Mouse (Mus musculus) stomach, embryonic 16.5 days (tissue): ENCODE measurements around the gene Cdk2ap2. TPM values are rescaled to one million over a fixed set of nuclear protein-coding genes. Genes with fewer than 3 reads are reported as not detected.
"Not testable (repeated sequence)": the region's sequence is repeated elsewhere in the genome, so short reads cannot be mapped to it uniquely, and the experiment has no call there.

Experiments used
- ATAC-seq: fragments of 200-750 bp; cut with Nextera tagmentation; 2 replicates; pipeline ENCODE4 v1.8.0; 2017; ENCODE audit warnings: moderate number of reproducible peaks, moderate TSS enrichment; ENCODE audit not compliant: insufficient read depth, low FRiP score
- H3K27ac ChIP-seq: fragments of 300-500 bp; sonication (generic); 2 replicates; pipeline ENCODE4 v1.5.1; 2014; ENCODE audit warnings: low read length
- H3K27me3 ChIP-seq: fragments of 300-500 bp; sonication (generic); 2 replicates; pipeline ENCODE4 v1.6.1; 2014; ENCODE audit warnings: low read length, control low read depth, mixed read lengths; ENCODE audit not compliant: control insufficient read depth, insufficient read depth
- H3K36me3 ChIP-seq: fragments of 300-500 bp; sonication (generic); 2 replicates; pipeline ENCODE4 v1.6.1; 2014; ENCODE audit warnings: low read length; ENCODE audit not compliant: control insufficient read depth, insufficient read depth
- H3K4me1 ChIP-seq: fragments of 300-500 bp; sonication (generic); 2 replicates; pipeline ENCODE4 v1.6.1; 2014; ENCODE audit warnings: low read length, control low read depth, mixed read lengths; ENCODE audit not compliant: control insufficient read depth, insufficient read depth
- H3K4me2 ChIP-seq: fragments of 300-500 bp; sonication (generic); 2 replicates; pipeline ENCODE4 v1.6.1; 2014; ENCODE audit warnings: low read depth, low read length, mixed read lengths
- H3K4me3 ChIP-seq: fragments of 300-500 bp; sonication (generic); replicated peaks from 2 replicates; pipeline ENCODE4 v1.5.1; 2014; ENCODE audit warnings: mild to moderate bottlenecking, low read length
- H3K9ac ChIP-seq: fragments of 300-500 bp; sonication (generic); 2 replicates; pipeline ENCODE4 v1.6.1; 2014; ENCODE audit warnings: low read length
- H3K9me3 ChIP-seq: fragments of 300-500 bp; sonication (generic); replicated peaks from 2 replicates; pipeline ENCODE4 v1.6.1; 2016; ENCODE audit warnings: low read length, control low read depth; ENCODE audit not compliant: control insufficient read depth
- WGBS: fragments of 180-500 bp; shearing (Covaris S2); extraction: QIAGEN DNeasy Blood & Tissue Kit; methylation state at CpG from one replicate; pipeline ENCODE4 v1.1.7; 2014; 5-methylcytosine and 5-hydroxymethylcytosine counted together
- polyA plus RNA-seq: library from polyadenylated mRNA; unstranded; fragments of >200 nt; fragmentation: Nextera tagmentation; extraction: Ambion mirVana; gene quantifications from 2 replicates; pipeline ENCODE4 v1.2.1, GENCODE M21; 2015

Gene Cdk2ap2
- polyA plus RNA-seq, 1 experiment from 2014 or later = 115 TPM

DNA sequence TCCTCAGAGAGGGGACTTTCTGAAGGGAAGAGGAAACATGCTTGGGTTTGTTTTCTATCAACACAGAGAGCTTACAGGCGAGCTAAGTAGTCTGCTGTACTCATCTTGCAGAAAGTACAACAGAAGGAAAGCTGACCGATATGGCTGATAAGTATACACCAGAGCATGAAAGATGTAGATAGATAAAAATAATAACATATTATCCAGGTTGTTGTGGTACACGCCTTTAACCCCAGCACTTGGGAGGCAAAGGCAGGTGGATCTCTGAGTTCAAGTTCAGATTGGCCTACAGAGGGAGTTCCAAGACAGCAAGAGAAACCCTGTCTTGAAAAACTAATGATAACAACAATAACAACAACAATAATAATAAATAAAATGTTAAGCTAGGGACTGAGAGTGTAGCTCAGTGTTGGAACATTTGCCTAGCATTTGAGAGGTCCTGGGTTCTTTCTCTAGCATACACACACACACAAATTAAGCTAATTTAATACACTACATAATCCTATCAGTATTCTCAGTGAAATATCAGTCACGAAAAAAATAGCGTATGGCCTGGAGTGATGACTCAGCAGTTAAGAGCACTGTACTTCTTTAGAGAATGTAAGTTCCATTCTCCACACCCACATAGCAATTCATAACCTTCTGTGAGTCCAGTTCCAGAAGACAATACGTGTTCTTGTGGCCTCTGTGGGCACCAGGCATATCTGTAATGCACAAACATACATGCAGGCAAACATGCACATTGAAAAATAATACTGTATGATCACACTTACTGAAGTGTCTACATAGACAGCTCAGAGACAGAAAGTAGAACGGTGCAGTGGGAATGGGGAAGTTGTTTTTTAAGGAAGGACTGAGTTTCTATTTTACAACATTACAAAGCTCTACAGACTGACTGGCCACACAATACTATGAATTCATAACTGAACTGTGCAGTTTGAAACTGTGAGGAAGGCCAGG is 25.7 kb downstream of the Cdk2ap2 start:
- no peaks in the 10 kb centered on the region for H3K27me3 ChIP-seq
- peaks cover 16% of the 10 kb centered on the region for H3K4me1 ChIP-seq
- no peak overlapping the region for H3K4me3 ChIP-seq
- H3K4me2 ChIP-seq = no peak overlapping the region
- no peaks in the 10 kb centered on the region for H3K36me3 ChIP-seq
- H3K9me3 ChIP-seq = no peaks in the 10 kb centered on the region
- WGBS = 73% methylated on average over 7 of the region's 7 CpGs
- no peak overlapping the region for H3K9ac ChIP-seq
- ATAC-seq = no peak
- H3K27ac ChIP-seq = no peak overlapping the region

DNA sequence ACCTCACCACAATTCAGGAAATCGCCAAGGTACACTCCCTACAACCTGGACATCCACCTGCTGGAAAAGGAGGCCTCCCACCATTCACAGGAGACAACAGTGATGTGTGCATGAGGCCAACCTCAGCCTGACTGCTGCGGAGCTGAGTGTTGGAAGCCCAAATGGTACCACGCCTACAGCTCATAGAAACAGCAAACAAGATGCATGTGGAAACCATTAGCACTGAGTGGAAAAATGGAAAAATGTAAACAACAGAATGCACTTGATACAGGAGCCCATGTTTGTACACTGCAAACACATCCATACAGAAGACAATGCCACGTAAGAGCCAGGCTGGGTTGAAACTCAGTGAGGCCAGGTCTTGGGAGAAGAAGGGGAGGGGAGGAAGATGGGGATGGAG is 27.4 kb downstream of the Cdk2ap2 start:
- no peaks in the 10 kb centered on the region for H3K27me3 ChIP-seq
- H3K9me3 ChIP-seq = no peaks in the 10 kb centered on the region
- H3K9ac ChIP-seq = 0 out of 2 replicates have a peak overlapping the region, but pooled peaks have one; percentile 14
- H3K4me3 ChIP-seq = no peak overlapping the region
- no peak overlapping the region for H3K27ac ChIP-seq
- H3K4me2 ChIP-seq = no peak overlapping the region
- no peak for ATAC-seq
- H3K4me1 ChIP-seq = peaks cover 16% of the 10 kb centered on the region
- 75% methylated on average over 4 of the region's 4 CpGs for WGBS
- 0 out of 2 replicates have a peak, but pooled peaks cover 6% of the 10 kb centered on the region for H3K36me3 ChIP-seq

DNA sequence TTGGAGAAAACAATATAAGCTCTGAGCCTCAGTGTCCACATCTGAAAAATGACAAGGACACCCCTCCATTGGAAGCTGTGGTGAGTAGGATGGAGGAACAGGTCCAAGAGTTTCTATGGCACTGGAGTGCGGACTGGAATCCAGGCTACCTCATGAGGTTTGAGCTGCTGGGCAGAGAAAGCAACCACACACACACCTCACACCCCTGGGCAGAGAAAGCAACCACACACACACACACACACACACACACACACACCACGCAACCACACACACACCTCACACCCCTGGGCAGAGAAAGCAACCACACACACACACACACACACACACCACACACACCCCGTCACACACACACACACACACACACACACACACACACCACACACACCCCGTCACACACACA is 28.3 kb downstream of the Cdk2ap2 start:
- Histone ChIP-seq H3K36me3 (0 out of 2 replicates have a peak, but pooled peaks cover 11% of the 10 kb centered on the region), H3K4me3 (peak overlapping the region; percentile 60), H3K9ac (peak overlapping the region; percentile 63; the same call in 1 of the 2 replicates), H3K4me1 (peaks cover 15% of the 10 kb centered on the region), H3K4me2 (peak overlapping the region; percentile 52)
- not testable (repeated sequence) for H3K9me3 ChIP-seq, H3K27me3 ChIP-seq, H3K27ac ChIP-seq
- peak; percentile 26 for ATAC-seq
- whole genome bisulfite sequencing = 26% methylated on average over 3 of the region's 4 CpGs

DNA sequence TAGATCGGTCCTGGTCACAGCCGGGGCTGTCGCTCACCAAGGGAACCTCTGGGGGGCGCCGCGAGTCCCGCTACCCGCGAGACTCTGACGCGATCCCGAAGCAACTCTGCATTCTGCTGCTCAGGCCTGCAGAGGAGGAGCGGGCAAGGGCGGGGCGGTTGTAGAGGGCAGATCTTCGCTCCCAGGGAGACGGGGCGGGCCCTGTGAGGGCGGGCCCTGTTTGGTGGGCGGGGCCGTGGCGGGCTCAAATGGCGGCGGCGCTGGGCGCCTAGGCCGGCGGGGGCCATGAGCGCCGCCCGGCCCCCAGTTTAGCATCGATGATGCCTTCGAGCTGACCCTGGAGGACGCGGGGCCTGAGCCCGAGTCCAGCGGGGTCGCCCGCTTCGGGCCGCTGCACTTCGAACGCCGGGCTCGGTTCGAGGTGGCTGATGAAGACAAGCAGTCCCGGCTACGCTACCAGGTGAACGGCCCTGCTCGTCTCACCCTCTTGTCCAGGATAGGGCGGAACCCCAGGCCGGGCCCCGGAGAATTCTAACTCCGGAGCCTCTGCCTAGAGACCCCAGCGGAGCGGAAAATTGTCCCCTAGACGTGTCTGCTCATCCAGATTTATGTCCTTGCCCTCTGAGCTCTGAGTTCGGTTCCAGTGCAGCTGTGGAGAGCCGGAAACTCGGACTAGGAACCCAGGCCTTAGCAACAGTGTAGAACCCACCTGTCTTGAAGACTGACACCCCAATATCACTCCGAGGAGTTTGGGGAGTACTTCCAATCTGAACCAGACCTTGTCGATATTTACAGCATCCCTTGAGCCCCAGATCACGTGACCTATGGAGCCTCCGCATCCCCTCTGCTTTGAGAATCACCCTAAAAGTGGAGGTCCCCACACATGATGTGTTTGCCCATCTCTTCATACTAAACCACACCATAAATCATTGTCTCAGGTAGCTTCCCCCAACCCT is 29.0 kb downstream of the Cdk2ap2 start, which contains the start of gene Aip:
Aip (minus strand) TSS at position 118 of the 956 bp plus-strand sequence.
- peak within 1 kb of the TSS; percentile 16 for H3K27ac ChIP-seq
- H3K9ac ChIP-seq = peak within 1 kb of the TSS; percentile 82
- WGBS = under 1% methylated on average over 60 of the region's 64 CpGs
- H3K36me3 ChIP-seq = 0 out of 2 replicates have a peak, but pooled peaks cover 12% of the 10 kb centered on the region
- peak; percentile 95 for ATAC-seq
- H3K27me3 ChIP-seq = no peaks in the 10 kb centered on the region
- peak within 1 kb of the TSS; percentile 68 for H3K4me2 ChIP-seq
- H3K4me1 ChIP-seq = peaks cover 7% of the 10 kb centered on the region
- H3K4me3 ChIP-seq = peak within 1 kb of the TSS; percentile 60
- no peaks in the 10 kb centered on the region for H3K9me3 ChIP-seq

DNA sequence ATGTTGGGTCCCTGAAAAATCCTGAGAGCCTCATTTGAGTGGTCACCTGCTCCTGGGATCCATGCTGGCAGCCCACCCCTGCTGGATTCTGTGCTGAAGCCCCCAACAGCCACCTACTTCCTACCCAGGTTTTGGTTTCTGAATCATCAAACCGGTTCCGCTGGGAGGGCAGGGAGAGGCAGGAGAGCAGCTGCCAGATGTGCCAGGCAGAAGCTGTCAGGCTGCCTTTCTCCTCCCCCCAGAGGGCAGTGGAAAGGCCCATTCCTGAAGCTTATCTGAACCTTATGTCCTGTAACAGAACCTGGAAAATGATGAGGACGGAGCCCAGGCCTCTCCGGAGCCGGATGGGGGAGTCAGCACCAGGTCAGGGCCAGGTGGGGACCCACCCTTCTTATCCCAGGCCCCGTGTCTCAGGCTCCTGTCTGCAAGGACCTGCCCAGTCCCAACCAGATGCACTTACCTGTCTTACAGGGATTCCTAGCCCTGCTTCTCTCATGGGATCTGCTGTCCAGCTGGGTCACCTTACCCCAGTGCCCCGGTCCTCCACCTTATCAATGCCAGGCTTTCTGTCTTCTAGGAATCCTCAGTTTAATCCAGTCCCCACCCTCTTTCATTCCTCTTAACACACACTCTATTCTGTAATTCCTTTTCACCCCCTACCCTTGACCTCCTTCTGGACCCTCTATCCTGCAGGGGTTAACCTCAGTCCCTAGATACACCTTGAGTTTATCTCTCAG is 29.9 kb downstream of the Cdk2ap2 start:
- Histone ChIP-seq H3K27ac (peak overlapping the region; percentile 43), H3K36me3 (peaks cover 21% of the 10 kb centered on the region; the same call in 1 of the 2 replicates), H3K4me2 (peak overlapping the region; percentile 68), H3K9ac (peak overlapping the region; percentile 82), H3K4me3 (peak overlapping the region; percentile 60), H3K9me3 (no peaks in the 10 kb centered on the region), H3K27me3 (no peaks in the 10 kb centered on the region), H3K4me1 (peaks cover 7% of the 10 kb centered on the region)
- no peak for ATAC-seq
- WGBS = 50% methylated on average over 7 of the region's 7 CpGs

DNA sequence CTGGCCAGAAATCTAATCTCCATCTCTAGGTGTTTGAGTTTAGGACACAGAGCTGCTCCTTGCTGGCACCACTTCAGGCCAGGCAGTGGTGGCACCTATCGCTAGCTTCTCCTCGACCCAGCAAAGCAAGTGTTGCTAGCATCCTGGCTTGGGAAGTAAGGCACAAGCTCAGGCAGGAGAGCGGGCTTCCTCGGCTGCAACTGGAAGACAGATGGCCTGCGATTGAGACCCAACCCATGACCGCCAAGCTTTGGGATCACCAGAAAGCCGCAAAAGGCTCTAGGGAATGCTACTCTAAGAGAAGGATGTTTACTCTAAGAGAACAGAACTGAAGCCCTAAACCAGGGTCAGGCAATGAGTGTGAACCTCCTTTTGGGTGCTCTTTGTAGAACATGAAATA is 32.5 kb downstream of the Cdk2ap2 start:
- Histone ChIP-seq H3K36me3 (peaks cover 28% of the 10 kb centered on the region), H3K9ac (no peak overlapping the region; the same call in 1 of the 2 replicates), H3K9me3 (no peaks in the 10 kb centered on the region), H3K4me2 (no peak overlapping the region), H3K27ac (no peak overlapping the region), H3K27me3 (no peaks in the 10 kb centered on the region), H3K4me1 (peaks cover 7% of the 10 kb centered on the region), H3K4me3 (no peak overlapping the region)
- 88% methylated on average over 7 of the region's 7 CpGs for WGBS
- no peak for ATAC-seq

DNA sequence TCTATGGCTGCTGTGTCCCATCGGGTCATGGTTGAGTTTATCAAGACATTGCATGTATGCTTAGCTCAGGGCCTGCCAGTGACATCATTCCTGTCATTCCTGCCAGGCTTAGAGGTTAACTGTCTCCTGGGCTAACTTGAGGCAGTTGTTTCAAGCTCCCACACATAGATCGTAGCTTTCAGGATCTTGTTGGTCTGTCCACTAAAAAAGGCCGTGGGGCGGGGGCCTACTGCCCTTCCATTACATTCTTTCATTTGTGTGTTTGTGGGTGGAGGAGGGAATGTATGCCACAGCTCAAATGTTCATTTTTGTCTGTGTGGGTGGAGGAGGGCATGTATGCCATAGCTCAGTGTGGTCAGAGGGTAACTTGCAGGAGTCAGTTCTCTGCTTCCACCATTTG is 33.1 kb downstream of the Cdk2ap2 start:
- no peak overlapping the region for H3K27ac ChIP-seq
- H3K27me3 ChIP-seq = no peaks in the 10 kb centered on the region
- H3K9me3 ChIP-seq = no peaks in the 10 kb centered on the region
- no peak overlapping the region for H3K4me2 ChIP-seq
- H3K4me3 ChIP-seq = no peak overlapping the region
- H3K4me1 ChIP-seq = peaks cover 7% of the 10 kb centered on the region
- no peak overlapping the region for H3K9ac ChIP-seq
- 83% methylated on average over 4 of the region's 4 CpGs for WGBS
- no peak for ATAC-seq
- peaks cover 28% of the 10 kb centered on the region for H3K36me3 ChIP-seq

DNA sequence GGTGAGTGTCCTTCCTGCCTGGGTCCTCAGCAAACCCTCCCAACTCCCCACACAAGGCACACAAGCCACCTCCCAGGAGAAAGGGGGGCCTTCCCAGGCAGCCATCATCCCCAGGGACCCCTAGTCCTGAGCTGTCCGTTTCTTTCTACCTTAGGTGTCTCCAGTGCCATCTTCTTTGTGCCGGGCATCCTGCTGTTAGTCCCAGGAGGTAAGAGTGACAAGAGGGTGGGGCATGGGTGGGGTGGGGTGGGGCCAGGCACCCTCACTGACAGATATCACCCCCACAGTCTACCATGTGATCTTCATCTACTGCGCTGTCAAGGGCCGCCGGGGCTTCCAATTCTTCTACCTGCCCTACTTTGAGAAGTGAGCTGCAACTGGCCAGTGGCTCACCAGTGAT is 34.1 kb downstream of the Cdk2ap2 start:
- Histone ChIP-seq H3K9me3 (no peaks in the 10 kb centered on the region), H3K9ac (no peak overlapping the region), H3K27me3 (no peaks in the 10 kb centered on the region), H3K27ac (no peak overlapping the region), H3K4me1 (peaks cover 7% of the 10 kb centered on the region), H3K4me3 (no peak overlapping the region), H3K4me2 (no peak overlapping the region), H3K36me3 (peaks cover 28% of the 10 kb centered on the region)
- 83% methylated on average over 5 of the region's 5 CpGs for WGBS
- ATAC-seq = no peak
